Mouse (Mus musculus) T-helper 17 cell (primary cell): Measurements from ENCODE around the gene Olfr804.

Source experiments
- in situ Hi-C, 2 experiments: fragments of 300-600 bp; cut with MboI, MseI; formaldehyde crosslinking; loops; 1 replicate in 1 of 2; 2 replicates in 1 of 2; pipeline ENCODE4 v1.15.1; 2025; ENCODE audit warnings: high pct_unique_total_duplicates in 2 of 2

Gene Olfr804

DNA sequence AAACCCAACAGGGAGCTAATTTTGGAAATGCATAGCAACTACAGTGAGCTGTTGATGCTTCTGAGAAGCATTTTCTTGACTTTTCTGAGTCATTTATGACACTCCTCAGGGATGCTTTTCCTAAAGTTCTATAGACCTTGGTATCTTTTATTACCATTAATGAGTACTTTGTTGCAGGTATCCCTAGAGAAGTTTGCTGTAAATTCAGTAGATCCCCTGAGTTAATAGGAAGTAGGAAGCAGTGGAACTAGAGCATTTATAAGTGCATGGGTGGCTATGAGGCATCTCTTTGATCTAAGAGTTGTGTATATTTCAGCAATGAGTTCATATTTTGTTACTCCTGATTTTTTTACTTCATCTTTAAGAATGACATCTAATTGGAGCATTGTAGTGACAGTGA is at the start of gene Olfr804:
Olfr804 (plus strand) TSS at position 301 of the 400 bp plus-strand sequence.
- in situ Hi-C loops, result no loop called here

DNA sequence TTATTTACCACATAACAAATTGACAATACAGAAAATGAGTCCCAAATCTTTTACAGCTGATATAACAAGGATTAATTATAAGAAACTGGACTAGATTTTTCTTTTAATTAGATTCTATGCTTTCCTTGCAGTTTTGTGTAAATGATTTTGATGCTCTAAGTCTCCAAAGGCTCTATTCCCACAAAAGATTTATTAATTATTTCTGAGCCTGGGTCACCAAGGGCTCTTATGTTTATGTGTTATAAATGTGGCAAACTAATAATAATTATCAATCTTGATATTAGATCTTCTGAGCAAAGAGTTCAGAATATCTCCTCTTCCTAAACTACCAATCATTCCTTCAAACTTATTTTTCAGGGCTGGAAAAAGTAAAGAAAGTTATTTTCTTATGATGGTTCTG is 45.6 kb upstream of the Olfr804 start, which contains the start of gene Olfr800:
Olfr800 (plus strand) TSS at position 301 of the 400 bp plus-strand sequence.
- in situ Hi-C loops, result loop anchor here in 1 of 2 experiments (10.0 kb wide), 1 partner anchor 873 kb away; no protein-coding TSS in a partner anchor

DNA sequence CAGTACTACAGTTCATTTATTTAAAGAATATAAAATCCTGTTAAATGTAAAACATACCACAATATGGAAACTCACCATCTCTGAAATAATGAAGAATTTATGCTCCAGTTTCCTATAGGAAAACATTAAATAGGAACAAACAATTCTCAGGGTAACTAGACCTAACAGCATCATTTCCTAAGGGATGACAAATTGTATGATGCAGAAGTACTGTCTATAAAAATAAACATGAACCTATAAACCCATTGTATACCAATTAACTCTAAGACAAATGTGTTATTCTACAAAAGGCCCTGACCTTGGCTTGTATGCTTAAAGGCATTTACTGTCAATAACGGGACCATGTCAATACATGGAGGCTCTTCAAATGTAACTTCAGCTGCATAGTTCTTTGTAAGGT is 29.2 kb upstream of the Olfr804 start, which contains the start of gene Olfr801:
Olfr801 (minus strand) TSS at position 101 of the 400 bp plus-strand sequence.
- in situ Hi-C loops, result no loop called here

DNA sequence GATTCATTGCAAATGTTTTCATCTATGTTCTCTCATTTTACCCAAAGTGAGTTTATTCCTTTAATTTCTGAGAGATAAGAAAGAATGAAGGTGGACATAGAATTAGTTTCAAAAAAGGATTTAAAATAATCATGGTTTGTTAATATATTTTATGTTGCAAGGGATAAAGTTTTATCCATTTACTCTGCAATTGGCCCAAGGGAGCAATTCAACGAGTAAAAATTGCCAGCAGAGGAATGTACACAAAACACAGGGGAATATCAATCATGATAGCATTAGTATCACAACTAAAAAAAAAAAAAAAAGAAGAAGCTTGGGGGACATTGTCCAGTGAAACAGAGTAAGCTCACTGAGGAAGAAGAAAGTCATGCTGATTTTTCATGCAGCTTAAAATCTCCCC is 14.9 kb upstream of the Olfr804 start, which contains the start of gene Olfr802:
Olfr802 (minus strand) TSS at position 101 of the 400 bp plus-strand sequence.
- in situ Hi-C loops, result no loop called here

DNA sequence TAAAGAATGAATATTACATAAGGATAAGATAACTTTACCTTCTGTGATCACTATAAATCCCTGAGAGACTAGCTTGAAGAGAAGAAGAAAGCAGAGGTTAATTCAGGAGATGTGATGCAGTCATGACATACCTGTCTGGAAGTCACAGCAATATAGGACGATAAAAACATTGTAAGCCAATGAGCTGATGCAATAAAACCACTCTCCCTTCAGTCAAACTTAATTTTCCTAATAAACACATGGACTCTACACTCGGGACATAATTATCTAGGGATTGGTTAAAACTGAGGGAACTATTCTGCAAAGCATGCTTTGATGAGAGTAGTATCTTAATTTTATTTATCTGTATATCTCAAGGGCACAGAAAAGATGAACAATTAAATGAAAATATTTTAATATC is 8.8 kb upstream of the Olfr804 start, which contains the start of gene Olfr803:
Olfr803 (minus strand) TSS at position 101 of the 400 bp plus-strand sequence.
- in situ Hi-C loops, result no loop called here

DNA sequence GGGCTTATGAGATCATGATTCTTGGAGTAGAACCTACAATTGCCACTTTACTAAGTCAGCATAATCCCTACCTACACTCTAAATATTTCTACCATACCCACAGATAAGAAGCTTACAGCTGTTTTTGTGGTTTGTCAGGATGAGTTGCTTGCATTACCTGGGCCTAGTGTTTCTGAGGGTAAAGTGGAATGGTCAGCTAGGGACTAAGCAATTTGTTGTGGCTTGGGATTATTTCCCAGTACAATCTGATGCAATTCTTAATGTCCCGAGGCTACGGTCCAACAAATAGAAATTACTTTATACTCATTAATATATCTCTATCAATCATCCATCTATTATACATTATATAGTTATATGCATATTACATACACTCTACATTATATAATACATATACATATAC is 26.3 kb downstream of the Olfr804 start, which contains the start of gene Olfr805:
Olfr805 (minus strand) TSS at position 101 of the 400 bp plus-strand sequence.
- in situ Hi-C loops, result no loop called here

DNA sequence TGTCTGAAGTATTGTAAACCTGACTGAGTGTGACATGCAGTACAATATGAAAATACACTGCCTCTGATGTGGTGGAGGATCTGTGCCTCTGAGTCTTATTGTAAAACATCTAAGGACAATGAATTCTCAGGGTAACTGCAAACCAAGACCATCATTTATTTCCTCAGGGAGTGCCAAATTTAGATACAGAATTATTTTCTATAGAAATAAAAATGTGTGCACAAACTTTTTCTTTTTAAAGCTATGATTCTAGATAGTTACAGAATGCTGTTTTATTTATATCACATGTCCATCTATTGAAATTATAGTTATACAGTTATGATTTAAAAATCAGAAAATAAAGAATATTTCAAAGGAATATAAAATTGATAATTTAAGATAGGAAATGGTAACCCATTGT is 38.8 kb downstream of the Olfr804 start, which contains the start of gene Olfr806:
Olfr806 (minus strand) TSS at position 101 of the 400 bp plus-strand sequence.
- in situ Hi-C loops, result no loop called here

DNA sequence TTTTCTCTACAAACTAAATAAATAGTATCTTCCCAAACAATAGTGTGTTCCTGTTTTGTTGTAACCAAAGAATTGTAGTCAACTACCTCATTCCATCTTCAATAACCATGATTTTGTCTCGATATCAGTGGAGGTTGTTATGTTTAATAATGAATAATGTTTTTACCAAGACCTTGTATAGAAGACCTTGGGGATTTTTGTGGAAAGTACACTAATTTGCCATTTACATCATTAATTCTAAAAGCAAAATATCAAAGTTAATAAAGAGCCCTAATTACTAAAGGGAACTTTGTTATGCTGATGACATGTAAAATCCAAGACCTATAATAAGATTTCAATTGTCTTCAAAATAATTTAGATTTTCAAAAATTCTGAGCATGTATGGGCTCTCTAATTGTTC is 54.7 kb downstream of the Olfr804 start, which contains the start of gene Olfr807:
Olfr807 (minus strand) TSS at position 101 of the 400 bp plus-strand sequence.
- in situ Hi-C loops, result no loop called here
